Mouse (Mus musculus) cerebellum, adult 18-20 months (tissue): ENCODE measurements around the gene Ddi1.
A peak's percentile ranks its signal among the peaks of the same experiment; 100 is the strongest.
"Not testable (repeated sequence)": the region's sequence is repeated elsewhere in the genome, so short reads cannot be mapped to it uniquely, and the experiment has no call there.

Experiments used
- DNase-seq, 2 experiments: peaks; one replicate each; pipeline ENCODE4 v3.0.0; 2021

The Ddi1 gene

DNA sequence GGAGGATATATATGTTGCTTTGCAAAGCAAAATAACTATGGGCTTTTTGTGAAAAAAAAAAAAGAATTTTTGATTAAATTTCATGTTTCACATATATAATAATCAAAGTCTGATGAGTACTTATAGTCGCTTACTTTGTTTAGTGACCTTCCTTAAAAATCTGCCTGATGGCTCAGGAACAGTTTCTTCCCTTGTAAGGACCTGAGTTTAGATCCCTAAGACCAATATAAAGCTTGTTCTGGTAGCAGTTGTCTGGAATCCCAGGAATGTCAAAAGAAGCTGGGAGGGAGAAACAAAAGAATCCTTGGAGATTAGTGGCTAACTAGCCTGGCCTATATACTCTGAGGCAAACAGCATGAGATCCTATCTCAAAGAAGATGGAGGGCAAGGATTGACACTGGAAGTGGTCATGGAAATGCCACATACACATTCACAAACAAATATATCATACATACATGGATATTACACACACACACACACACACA lies at the start of gene Ddi1:
Ddi1 (minus strand) TSS at position 51 of the 485 bp plus-strand sequence.
- DNase-seq, result no peak

GRCm38 (mm10) chr9:6317114-6317513 lies 47.5 kb upstream of the Ddi1 start:
- no peak for DNase-seq

- DNase-seq, result no peak
Observed at GRCm38 (mm10) chr9:6305847-6306246, 36.2 kb upstream of the Ddi1 start.

DNA sequence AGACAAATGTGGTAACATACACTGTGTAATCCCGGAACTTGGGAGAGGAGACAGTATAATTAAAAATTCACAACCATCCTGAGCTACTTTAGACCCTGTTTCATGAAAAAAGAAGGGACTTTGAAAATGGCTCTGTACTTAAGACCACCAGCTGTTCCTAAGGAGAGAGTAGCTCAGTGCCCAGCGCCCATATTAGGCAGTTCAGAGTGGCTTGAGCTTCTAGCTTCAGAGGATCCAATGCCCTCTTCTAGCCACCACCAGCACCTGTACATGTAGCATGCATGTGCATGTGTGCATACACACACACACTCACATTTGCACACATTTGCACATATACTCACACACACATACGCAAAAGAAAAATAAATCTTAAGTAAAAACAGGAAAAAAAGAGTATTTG lies 34.9 kb upstream of the Ddi1 start:
- DNase-seq, result no peak

- no peak for DNase-seq
Observed at GRCm38 (mm10) chr9:6302050-6302449, 32.4 kb upstream of the Ddi1 start.

- no peak for DNase-seq
Observed at GRCm38 (mm10) chr9:6298547-6298946, 28.9 kb upstream of the Ddi1 start.

DNA sequence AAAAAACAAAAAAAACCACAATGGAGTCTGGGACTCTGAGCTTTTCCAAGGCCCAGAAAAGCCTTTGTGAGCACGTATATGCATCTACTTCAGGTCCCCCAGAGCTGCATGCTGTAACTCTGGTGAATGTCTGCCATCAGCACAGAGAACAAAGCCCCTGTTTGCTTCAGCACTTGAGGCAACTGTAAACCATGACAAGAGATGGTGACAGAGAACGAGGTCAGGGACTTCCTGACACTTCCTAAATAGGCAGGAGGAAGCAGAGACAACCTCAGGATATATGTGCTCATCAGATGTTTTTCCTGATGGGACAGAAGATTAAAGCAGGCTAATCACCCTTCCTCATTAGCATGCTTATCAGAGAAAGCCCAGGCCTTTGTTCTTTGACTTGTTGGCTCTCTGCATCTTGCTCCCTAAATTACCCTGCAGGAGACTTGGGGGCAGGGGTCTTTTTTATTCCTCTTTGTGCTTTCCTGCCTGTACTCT lies 19.6 kb upstream of the Ddi1 start:
- DNase-seq, result no peak

DNA sequence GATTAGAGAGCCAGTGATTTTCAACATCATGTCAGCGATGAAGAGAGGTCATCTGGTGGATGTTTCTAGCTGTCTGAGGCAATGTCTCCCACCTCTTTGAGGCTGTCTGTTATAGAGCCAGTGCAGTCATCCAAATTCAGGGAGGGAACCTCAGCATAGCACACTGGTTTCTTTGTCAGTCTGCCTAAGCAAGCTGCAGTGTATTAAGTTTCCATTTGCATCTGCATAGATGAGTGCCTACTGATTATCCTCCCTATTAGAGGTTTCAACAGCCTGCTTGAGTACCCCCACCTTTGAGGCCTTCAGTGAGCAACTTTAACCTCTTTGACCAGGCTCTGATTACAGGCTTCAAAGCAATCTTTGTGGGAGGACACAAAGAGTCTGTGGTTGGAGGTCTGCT lies 17.1 kb upstream of the Ddi1 start:
- no peak for DNase-seq

DNA sequence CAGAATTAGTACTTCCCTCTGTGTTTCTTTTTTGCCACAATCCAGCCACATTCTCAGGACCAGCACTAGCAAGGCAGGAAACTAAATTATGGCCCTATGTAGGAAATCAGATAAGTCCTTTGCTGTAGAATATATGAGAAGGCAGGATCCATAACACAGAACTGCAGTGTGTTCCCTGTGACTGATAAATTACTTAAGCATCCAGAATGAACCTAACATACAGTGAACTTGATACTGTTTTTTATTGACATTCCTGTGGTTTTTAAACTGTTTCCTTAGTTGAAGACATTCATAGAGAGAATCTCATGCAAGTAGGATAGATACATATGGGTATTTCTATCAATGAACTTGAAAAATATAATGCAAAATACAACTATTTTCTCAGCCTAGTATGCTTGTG lies 7.9 kb upstream of the Ddi1 start:
- DNase-seq, result no peak

DNA sequence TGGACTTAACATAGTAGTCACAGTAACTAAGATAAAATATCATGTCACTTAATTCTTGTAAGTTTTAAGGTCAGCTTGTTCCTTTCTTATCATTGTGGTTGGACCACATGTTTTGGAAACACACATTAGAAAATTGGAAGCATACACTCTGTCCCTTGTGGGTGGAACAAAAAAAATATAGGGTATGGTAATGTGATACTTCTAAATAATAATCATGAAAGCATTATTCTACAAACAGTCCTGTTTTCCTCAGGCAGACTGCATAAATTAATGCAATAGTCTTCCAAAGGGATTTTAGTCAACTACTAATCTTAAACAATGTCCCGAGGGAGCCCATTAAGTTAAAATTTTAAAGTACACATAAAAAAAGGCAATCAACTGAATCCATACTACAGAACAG lies 6.7 kb upstream of the Ddi1 start:
- no peak for DNase-seq

DNA sequence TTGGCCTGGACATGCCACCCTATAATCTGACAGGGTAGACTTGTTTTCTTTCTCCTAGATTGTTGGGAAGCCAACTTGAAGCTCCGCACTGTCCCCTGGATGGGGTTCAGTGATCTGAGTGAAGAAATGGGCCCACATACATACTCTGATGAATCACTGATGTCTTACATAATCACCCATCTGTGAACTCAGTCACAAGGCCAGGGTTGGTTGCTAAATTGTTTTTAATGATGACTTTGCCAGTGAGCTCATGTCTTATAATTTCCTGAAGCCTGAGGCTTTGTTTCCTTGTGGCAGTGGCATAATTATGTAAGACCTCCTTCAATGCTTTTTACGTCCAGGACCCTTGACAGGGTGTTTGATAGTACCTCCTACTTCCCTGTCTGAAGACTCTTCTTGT lies 4.8 kb downstream of the Ddi1 start:
- no peak for DNase-seq

GRCm38 (mm10) chr9:6257072-6257471 lies 12.6 kb downstream of the Ddi1 start:
- no peak for DNase-seq

- no peak for DNase-seq
Observed at GRCm38 (mm10) chr9:6251990-6252389, 17.7 kb downstream of the Ddi1 start.

- peak in 1 of 2 experiments; percentile 1 for DNase-seq
Observed at GRCm38 (mm10) chr9:6250320-6250719, 19.3 kb downstream of the Ddi1 start.

DNA sequence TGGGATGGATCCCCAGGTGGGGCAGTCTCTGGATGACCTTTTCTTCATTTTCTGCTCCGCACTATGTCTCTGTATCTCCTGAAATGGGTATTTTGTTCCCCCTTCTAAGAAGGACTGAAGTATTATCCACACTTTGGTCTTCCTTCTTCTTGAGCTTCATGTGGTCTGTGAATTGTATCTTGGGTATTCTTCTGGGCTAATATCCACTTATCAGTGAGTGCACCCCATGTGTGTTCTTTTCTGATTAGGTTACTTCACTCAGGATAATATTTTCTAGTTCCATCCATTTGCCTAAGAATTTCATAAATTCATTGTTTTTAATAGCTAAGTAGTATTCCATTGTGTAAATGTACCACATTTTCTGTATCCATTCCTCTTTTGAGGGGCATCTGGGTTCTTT lies 33.7 kb downstream of the Ddi1 start:
- DNase-seq, result not testable (repeated sequence)

GRCm38 (mm10) chr9:6217505-6217904 lies 52.1 kb downstream of the Ddi1 start:
- no peak for DNase-seq

- no peak for DNase-seq
Observed at GRCm38 (mm10) chr9:6212862-6213261, 56.8 kb downstream of the Ddi1 start.
